Mouse (Mus musculus) megakaryocyte, embryonic 14.5 days (primary cell): ENCODE measurements at regions not wholly inside any gene's neighbourhood (a gene's known extent, or its start where the extent isn't known, plus 50 kb on each side); places are given as distances from the start of the nearest gene placed in this dataset.

ENCODE experiments used
- H3K27me3 ChIP-seq: replicated peaks from 2 replicates; pipeline ENCODE3; 2012; ENCODE audit warnings: inconsistent platforms
- H3K36me3 ChIP-seq: replicated peaks from 2 replicates; pipeline ENCODE3; 2012; ENCODE audit warnings: low read length, inconsistent platforms, mixed read lengths
- H3K4me1 ChIP-seq: 2 replicates; pipeline ENCODE4 v1.6.1; 2012; ENCODE audit warnings: inconsistent platforms
- H3K4me3 ChIP-seq: replicated peaks from 2 replicates; pipeline ENCODE3; 2012; ENCODE audit warnings: moderate library complexity, mild to moderate bottlenecking, inconsistent platforms
- H3K9me3 ChIP-seq: 2 replicates; pipeline ENCODE4 v1.6.1; 2012; ENCODE audit warnings: inconsistent platforms
- FLI1 ChIP-seq: IDR thresholded peaks from 2 replicates; pipeline ENCODE4 v1.6.1; 2012; ENCODE audit warnings: low read length, inconsistent platforms, mixed read lengths
- GATA1 ChIP-seq: IDR thresholded peaks from 3 replicates; pipeline ENCODE4 v1.6.1; 2012; ENCODE audit warnings: mixed read lengths, low read length, inconsistent platforms, borderline replicate concordance

DNA sequence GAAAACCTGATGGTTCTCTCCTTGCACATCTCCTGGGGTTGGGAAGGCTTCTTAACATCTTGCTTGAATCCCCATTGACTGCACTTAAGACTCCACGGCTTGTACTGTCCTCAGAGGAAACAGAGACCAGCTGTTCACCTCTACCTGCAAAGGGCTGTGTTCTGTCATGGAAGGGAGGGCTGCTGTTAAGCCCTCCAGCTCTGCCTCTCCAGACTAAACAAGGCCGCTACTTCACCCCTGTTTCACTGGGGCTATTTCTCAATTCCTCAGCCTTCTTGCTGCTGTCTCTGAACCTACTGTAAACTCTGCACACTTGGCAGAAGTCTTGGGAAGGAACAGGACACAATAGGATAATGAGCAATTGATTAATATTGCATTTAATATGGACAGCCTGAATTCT, 64.7 kb upstream of the BC052040 start:
- Histone ChIP-seq H3K36me3 (no peaks in the 10 kb centered on the region), H3K4me1 (no peaks in the 10 kb centered on the region), H3K4me3 (no peak overlapping the region), H3K27me3 (no peaks in the 10 kb centered on the region), H3K9me3 (no peaks in the 10 kb centered on the region)
- TF ChIP-seq FLI1, result no peak
- TF ChIP-seq GATA1, result no peak

- no peaks in the 10 kb centered on the region for H3K9me3 ChIP-seq
- no peak overlapping the region for H3K4me3 ChIP-seq
- H3K27me3 ChIP-seq, result no peaks in the 10 kb centered on the region
- no peaks in the 10 kb centered on the region for H3K36me3 ChIP-seq
- no peaks in the 10 kb centered on the region for H3K4me1 ChIP-seq
- TF ChIP-seq GATA1 (no peak), FLI1 (no peak)
Observed at GRCm38 (mm10) chr2:115519974-115520373, 61.5 kb upstream of the BC052040 start.

- Histone ChIP-seq H3K9me3 (no peaks in the 10 kb centered on the region), H3K36me3 (no peaks in the 10 kb centered on the region), H3K27me3 (no peaks in the 10 kb centered on the region), H3K4me1 (no peaks in the 10 kb centered on the region), H3K4me3 (no peak overlapping the region)
- TF ChIP-seq GATA1, result no peak
- TF ChIP-seq FLI1, result no peak
Observed at GRCm38 (mm10) chr2:115520413-115521139, 60.9 kb upstream of the BC052040 start.

DNA sequence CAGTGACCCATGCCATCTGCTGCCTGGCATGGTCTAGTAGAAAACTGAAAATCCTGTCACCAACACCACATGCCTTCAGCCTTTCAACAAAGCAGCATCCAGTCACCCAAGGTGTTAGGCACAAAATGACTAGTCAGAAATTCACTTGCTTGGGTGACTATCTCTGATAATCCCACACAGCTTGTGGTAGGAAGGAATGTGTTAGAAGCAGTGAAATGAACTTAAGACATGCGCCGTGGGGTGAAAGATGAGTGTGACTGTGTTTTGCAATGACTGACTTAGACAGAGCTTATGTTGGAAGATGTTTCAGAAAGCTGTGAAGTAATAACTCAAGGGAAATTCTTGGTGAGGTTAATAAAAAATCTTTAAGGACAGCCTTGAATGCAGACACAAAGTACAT, 51.6 kb upstream of the BC052040 start:
- no peaks in the 10 kb centered on the region for H3K9me3 ChIP-seq
- H3K36me3 ChIP-seq, result no peaks in the 10 kb centered on the region
- no peaks in the 10 kb centered on the region for H3K27me3 ChIP-seq
- H3K4me1 ChIP-seq, result no peaks in the 10 kb centered on the region
- H3K4me3 ChIP-seq, result no peak overlapping the region
- TF ChIP-seq FLI1 (no peak), GATA1 (no peak)
